Mouse (Mus musculus) embryonic fibroblast, embryonic 13.5 days (primary cell): Measurements from ENCODE around the gene Gm20509. TPM values are rescaled to one million over a fixed set of nuclear protein-coding genes. Genes with fewer than 3 reads are reported as not detected.

Source experiments
- H3K27ac ChIP-seq: 2 replicates; pipeline ENCODE4 v1.5.1; 2012; ENCODE audit warnings: low read length, control low read depth, inconsistent platforms; ENCODE audit not compliant: insufficient read depth
- H3K4me1 ChIP-seq: 2 replicates; pipeline ENCODE4 v1.6.1; 2011; ENCODE audit warnings: low read length; ENCODE audit not compliant: control insufficient read depth, insufficient read depth
- H3K4me3 ChIP-seq: 2 replicates; pipeline ENCODE4 v1.5.1; 2011; ENCODE audit warnings: mild to moderate bottlenecking, control low read depth, low read length; ENCODE audit not compliant: insufficient read depth
- CTCF ChIP-seq: IDR thresholded peaks from 2 replicates; pipeline ENCODE4 v1.5.1; 2011; ENCODE audit warnings: mild to moderate bottlenecking, control low read depth, low read length, moderate library complexity, borderline replicate concordance; ENCODE audit not compliant: insufficient read depth
- POLR2A ChIP-seq: IDR thresholded peaks from 2 replicates; pipeline ENCODE4 v1.6.1; 2011; ENCODE audit warnings: low read depth, mild to moderate bottlenecking, control low read depth, low read length, moderate library complexity
- polyA plus RNA-seq: library from polyadenylated mRNA; stranded (reverse); fragments of >200 nt; gene quantifications from 2 replicates; pipeline ENCODE4 v1.2.4, GENCODE M21; 2011; ENCODE audit warnings: low read depth; ENCODE audit not compliant: missing spikeins, insufficient read length

The Gm20509 gene
- polyA plus RNA-seq, 1 experiment: not detected

DNA sequence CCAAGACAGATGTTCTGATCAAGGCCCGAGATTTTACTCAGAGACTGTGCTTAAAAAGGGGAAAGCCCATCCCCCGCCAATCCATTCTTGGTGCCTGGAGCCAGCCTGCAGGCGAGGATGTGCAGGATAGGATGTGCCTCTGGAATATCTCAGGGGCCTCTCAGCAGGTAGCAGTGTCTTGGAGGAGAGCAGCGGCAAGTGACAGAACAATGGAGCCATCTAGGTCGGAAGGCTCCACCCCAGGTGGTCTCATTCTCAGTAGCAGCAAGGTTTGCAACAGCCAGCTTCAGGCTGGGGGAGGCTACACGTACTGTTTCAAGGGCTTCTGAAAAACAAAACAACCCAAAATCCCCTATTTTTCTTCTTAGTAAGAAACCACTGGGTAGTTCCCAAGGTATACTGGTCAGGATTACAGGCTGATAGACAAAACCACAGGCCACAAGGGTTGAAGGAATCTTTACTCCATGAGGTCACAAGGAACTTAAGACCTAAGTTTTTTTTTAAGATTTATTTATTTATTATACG lies 22.4 kb upstream of the Gm20509 start:
- Histone ChIP-seq H3K4me1 (no peaks in the 10 kb centered on the region), H3K27ac (no peak overlapping the region), H3K4me3 (no peak overlapping the region)
- no peak for TF ChIP-seq POLR2A

DNA sequence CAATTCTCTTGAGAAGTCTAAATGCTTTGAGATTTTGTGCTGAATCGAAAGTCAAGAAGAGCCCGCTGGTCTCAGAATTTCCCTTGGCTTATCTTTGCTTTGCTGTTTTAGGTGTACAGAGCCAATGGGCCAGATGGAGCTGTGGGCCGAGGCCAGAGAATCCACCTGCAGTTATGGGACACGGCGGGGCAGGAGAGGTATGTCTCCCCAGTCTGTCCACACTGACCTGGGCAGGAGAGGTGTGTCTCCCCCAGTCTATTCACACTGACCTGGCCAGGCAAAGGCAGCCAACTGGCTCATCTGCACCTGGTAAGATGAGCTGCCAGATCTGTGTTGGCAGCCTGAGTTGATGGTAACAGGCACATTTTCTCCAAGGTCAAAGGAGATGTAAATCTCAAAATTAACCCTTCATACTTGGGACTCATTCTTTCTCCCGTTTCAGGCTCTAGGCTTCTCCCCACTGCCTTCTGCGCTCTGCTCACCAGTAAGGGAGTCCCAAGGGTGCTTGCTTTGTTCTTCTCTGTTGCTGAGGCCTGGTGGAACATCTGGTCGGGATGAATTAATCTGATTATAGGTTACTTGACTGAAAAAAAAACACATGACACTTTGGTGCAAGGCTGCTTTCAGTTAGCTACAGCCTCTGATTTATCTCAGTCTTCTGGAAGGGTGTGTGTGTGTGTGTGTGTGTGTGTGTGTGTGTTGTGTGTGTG lies 19.8 kb upstream of the Gm20509 start:
- H3K4me1 ChIP-seq: no peaks in the 10 kb centered on the region
- H3K27ac ChIP-seq: no peak overlapping the region
- TF ChIP-seq CTCF: no peak
- TF ChIP-seq POLR2A: no peak
- no peak overlapping the region for H3K4me3 ChIP-seq

DNA sequence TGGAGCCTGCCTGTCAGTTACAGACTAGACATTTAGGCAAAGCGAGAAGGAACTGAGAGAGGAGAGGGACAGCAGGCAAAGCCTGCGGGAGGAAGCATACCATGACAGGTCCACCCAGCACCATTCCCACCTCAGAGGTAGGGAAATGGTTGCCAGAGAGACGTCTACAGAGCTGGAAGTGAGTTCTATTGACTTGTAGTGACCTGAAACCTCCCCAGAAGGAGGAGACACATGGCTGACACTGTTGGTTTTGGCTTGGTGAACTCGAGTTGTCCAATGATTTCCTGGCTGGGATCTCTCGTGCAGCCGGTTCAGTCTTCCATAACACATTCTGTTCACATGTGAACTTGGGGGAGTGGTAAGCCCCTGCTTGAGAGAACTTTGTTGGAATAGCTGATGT lies 18.3 kb upstream of the Gm20509 start:
- TF ChIP-seq POLR2A: no peak
- TF ChIP-seq CTCF: no peak
- no peaks in the 10 kb centered on the region for H3K4me1 ChIP-seq
- no peak overlapping the region for H3K4me3 ChIP-seq
- no peak overlapping the region for H3K27ac ChIP-seq

DNA sequence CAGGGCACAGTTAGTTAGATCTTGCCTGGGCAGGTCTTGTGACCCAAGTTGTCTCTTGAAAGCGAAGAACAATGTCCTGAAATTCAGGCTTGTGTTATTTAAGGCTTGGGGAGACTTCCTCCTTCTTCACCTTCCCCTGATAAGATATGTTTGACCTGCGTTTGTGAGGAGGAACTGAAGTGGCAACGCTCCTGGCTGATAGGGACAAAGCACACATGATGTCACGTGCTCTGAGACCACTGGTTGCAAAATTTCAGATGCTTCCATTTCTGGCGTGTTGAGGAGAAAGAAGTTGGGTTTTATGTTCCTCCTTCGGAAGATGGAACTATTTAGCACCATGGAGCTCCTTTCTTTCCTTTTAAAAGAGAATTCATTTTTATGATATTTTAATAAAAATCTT lies 16.4 kb upstream of the Gm20509 start:
- H3K27ac ChIP-seq: no peak overlapping the region
- TF ChIP-seq POLR2A (no peak), CTCF (no peak)
- H3K4me1 ChIP-seq: no peaks in the 10 kb centered on the region

DNA sequence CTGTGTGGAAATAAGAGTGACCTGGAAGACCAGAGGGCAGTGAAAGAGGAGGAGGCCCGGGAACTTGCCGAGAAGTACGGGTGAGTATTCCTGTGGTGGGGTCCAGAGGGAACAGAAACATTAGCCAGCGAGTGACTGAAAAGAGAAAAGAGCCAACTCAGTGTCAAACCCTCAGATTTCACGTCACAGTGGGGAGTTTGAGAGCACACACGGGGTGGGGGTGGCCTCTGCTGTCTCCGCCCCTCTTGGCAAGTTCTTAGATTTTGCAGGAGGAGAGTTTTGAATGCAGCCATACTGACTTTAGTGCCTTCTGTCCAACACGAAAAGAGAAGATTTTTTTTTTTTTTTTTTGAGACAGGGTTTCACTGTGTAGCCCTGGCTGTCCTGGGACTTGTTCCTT lies 15.1 kb upstream of the Gm20509 start:
- no peaks in the 10 kb centered on the region for H3K4me1 ChIP-seq
- no peak overlapping the region for H3K27ac ChIP-seq
- TF ChIP-seq POLR2A (no peak), CTCF (no peak)
- no peak overlapping the region for H3K4me3 ChIP-seq

More for the DNA sequence above, 16.4 kb upstream of the Gm20509 start:
- no peak overlapping the region for H3K4me3 ChIP-seq

DNA sequence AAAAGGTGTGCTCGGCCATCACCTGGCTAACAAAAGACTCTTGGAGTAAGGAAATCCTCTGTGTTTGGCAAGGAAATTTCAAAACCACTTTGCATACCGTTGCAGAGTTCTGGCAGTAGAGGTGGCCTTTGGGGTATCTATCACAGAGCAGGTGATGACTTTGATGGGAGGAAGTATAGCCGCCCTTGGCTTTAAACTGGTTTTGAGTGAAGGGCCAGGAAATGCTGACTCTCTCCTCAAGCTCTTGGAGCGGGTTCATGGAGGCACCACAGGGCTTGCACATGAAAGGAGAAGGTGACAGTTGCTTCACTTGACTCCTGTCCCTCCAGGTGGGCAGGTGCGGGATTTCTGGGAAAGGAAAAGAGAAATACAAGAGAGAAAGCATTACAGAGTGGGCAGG lies 14.7 kb upstream of the Gm20509 start:
- Histone ChIP-seq H3K4me1 (no peaks in the 10 kb centered on the region), H3K27ac (no peak overlapping the region), H3K4me3 (no peak overlapping the region)
- TF ChIP-seq CTCF (no peak), POLR2A (no peak)

DNA sequence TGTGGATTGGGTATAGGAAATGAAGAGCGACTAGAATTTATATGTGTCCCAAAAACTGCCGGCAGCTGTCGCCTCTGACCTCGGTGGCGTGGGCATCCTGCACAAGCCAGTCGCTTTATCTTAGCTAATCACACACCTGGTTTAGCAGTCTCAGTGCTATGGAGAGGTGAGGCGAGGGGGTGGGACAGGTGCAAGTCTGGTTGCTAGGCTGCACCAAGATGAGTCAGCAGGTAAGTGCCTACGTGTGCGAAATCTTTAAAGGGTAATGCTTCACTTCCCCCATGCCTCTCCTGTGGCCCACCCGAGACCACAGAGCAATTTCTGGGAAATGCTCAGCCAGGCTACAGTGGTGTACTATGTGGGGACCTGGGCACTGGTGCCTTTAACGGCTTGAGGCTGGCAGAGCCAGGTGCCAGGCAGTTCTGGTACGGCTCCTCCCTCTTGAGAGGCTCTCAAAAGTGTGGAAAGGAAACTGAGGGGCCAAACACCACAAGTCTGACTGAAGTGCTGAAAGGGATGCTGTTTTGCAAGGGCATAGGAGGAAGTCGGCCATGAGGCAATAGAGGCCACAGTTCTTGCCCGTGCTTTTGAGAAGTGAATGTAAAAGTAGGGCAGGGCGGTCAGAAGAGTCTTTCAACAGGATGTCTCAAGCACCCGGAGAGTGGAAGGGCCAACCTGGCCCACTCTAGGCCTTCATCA lies 12.9 kb upstream of the Gm20509 start:
- no peak for TF ChIP-seq POLR2A
- TF ChIP-seq CTCF: no peak
- Histone ChIP-seq H3K27ac (no peak overlapping the region), H3K4me3 (no peak overlapping the region), H3K4me1 (no peaks in the 10 kb centered on the region)

DNA sequence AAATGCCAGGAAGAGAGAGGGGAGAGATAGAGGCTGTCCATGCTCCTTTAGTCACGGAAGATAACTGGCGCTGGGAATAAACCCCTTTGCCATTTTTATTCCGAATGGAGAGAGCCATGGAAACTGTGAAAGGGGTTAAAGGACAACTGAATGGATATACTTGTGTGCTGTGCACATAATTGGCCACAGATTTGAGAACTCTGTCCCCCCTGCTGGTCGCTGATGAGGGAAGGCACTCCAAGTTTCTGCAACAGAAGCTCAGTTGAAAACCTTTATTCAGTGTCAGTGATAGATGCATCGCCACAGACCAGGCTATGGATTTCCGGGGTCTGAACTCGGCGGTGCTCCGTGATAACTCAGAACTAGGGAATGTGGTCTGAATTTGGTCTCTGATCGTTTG lies 12.1 kb upstream of the Gm20509 start:
- no peaks in the 10 kb centered on the region for H3K4me1 ChIP-seq
- no peak overlapping the region for H3K4me3 ChIP-seq
- no peak overlapping the region for H3K27ac ChIP-seq
- TF ChIP-seq POLR2A (no peak), CTCF (no peak)

DNA sequence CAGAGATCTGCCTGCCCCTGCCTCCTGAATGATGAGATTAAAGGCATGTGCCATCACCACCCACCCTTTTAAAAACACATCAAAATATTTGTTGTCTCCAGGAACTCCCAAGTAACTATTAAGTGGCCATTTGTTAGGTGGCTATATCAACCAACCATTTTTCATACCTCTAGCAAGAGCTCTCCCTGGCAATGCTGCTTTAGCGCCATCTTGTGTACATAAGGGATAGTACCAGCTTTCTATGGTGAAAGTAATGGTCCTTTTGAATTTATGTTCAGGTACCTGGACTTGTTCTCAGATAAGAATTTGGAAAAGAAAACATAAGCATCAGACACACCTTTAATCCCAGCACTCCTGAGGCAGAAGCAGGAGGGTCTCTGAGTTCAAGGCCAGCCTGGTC lies 10.5 kb upstream of the Gm20509 start:
- no peaks in the 10 kb centered on the region for H3K4me1 ChIP-seq
- TF ChIP-seq CTCF (no peak), POLR2A (no peak)
- H3K4me3 ChIP-seq: no peak overlapping the region
- no peak overlapping the region for H3K27ac ChIP-seq

DNA sequence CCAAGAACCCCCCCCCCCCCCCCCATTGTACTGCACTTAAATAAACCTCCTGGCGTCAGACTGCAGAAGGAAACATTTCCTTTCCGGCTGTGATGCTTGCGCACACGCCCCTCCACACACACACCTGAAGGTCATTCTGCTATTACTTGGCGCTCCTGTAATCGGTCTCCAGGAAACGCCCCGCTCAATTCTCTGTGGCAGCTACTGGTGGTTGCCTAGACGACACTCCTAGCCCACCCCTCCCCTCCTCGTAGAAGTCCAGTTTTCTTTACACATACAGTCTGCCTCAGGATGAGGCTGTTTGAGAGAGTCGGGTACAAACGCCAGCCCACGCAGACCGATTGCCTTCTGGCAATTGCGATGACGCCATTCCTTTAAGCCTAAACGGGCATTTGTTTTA lies 7.7 kb upstream of the Gm20509 start:
- Histone ChIP-seq H3K27ac (no peak overlapping the region), H3K4me1 (no peaks in the 10 kb centered on the region), H3K4me3 (no peak overlapping the region)
- TF ChIP-seq POLR2A (no peak), CTCF (no peak)

DNA sequence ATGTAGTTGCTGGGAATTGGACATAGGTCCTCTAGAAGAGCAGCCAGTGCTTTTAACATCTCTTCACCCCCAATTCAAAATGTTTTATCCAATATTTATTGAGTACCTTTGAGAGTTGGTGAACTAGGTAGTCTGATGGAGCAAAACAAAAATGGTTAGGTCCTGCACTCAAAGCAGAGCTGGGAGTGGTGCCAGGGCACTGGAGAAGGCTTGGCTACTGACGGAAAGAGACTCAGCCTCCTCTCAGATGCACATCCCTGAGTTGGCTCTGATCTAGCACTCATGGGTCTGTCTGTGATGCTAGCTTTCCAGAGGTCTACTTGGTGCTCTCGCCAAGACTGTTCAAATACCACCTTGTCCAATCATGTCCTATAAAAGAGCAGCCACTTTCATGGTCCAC lies 4.4 kb upstream of the Gm20509 start:
- no peak overlapping the region for H3K4me3 ChIP-seq
- H3K27ac ChIP-seq: no peak overlapping the region
- TF ChIP-seq CTCF (no peak), POLR2A (no peak)

More for the DNA sequence above, 4.4 kb upstream of the Gm20509 start:
- H3K4me1 ChIP-seq: no peaks in the 10 kb centered on the region
